Mouse (Mus musculus): Measurements from ENCODE around the gene Ksr2. TPM values are rescaled to one million over a fixed set of nuclear protein-coding genes. Genes with fewer than 3 reads are reported as not detected.

The Ksr2 gene
- total and polyA plus RNA-seq, 3 experiments = not detected

- H3K9ac ChIP-seq (ENCODE audit: control insufficient read depth, low read depth, low read length, poor library complexity, severe bottlenecking) = no peak overlapping the region
- no peak for DNase-seq (ENCODE audit: low read depth, low spot score)
- no peaks in the 10 kb centered on the region for H3K4me1 ChIP-seq (ENCODE audit: control insufficient read depth in 1 of 2, insufficient read depth in 2 of 2, low read length in 2 of 2)
- H3K79me2 ChIP-seq (ENCODE audit: control insufficient read depth, insufficient read depth, low read length, poor library complexity) = no peaks in the 10 kb centered on the region
- H3K36me3 ChIP-seq (ENCODE audit: control insufficient read depth in 1 of 2, insufficient read depth in 2 of 2, low read length in 2 of 2) = no peaks in the 10 kb centered on the region
- no peak overlapping the region for H3K27ac ChIP-seq (ENCODE audit: control insufficient read depth, low read depth, low read length)
- H3K27me3 ChIP-seq (ENCODE audit: control insufficient read depth in 1 of 2, insufficient read depth in 2 of 2, low read length in 2 of 2) = no peaks in the 10 kb centered on the region
- TF ChIP-seq UBTF (IDR thresholded peaks at IDR 0.05; ENCODE audit: borderline replicate concordance, insufficient read depth, low read depth, low read length) = no peak
- no peak overlapping the region for H3K4me3 ChIP-seq (ENCODE audit: control insufficient read depth in 1 of 2, insufficient read depth in 1 of 2, low read depth in 2 of 2, low read length in 2 of 2)
- no peaks in the 10 kb centered on the region for H3K9me3 ChIP-seq (replicated peaks; ENCODE audit: insufficient read depth, low read length)
Measured at GRCm38 (mm10) chr5:117441242-117441842, 27.5 kb downstream of the Ksr2 start.

- Histone ChIP-seq H3K9me3 (replicated peaks; ENCODE audit: insufficient read depth, low read length) (no peaks in the 10 kb centered on the region), H3K4me3 (ENCODE audit: control insufficient read depth in 1 of 2, insufficient read depth in 1 of 2, low read depth in 2 of 2, low read length in 2 of 2) (no peak overlapping the region), H3K4me1 (ENCODE audit: control insufficient read depth in 1 of 2, insufficient read depth in 2 of 2, low read length in 2 of 2) (no peaks in the 10 kb centered on the region), H3K36me3 (ENCODE audit: control insufficient read depth in 1 of 2, insufficient read depth in 2 of 2, low read length in 2 of 2) (no peaks in the 10 kb centered on the region), H3K27ac (ENCODE audit: control insufficient read depth, low read depth, low read length) (no peak overlapping the region), H3K27me3 (ENCODE audit: control insufficient read depth in 1 of 2, insufficient read depth in 2 of 2, low read length in 2 of 2) (no peaks in the 10 kb centered on the region), H3K9ac (ENCODE audit: control insufficient read depth, low read depth, low read length, poor library complexity, severe bottlenecking) (no peak overlapping the region), H3K79me2 (ENCODE audit: control insufficient read depth, insufficient read depth, low read length, poor library complexity) (no peaks in the 10 kb centered on the region)
- TF ChIP-seq TBP (IDR thresholded peaks at IDR 0.05; ENCODE audit: low read depth, low read length) (no peak), SMC3 (IDR thresholded peaks at IDR 0.05; ENCODE audit: low read depth, low read length) (no peak), SIN3A (IDR thresholded peaks at IDR 0.05; ENCODE audit: low read length) (no peak), MYB (IDR thresholded peaks at IDR 0.05; ENCODE audit: low read depth, low read length) (no peak), ZC3H11A (IDR thresholded peaks at IDR 0.05; ENCODE audit: low read depth, low read length) (no peak), KAT2A (conservative IDR thresholded peaks at IDR 0.05; ENCODE audit: low read depth, low read length) (no peak), POLR2A (IDR thresholded peaks at IDR 0.05; ENCODE audit: control insufficient read depth in 1 of 2, insufficient read depth in 1 of 2, low read depth in 1 of 2, low read length in 2 of 2, poor library complexity in 1 of 2) (no peak), TCF12 (IDR thresholded peaks at IDR 0.05; ENCODE audit: low read depth, low read length) (no peak), BHLHE40 (IDR thresholded peaks at IDR 0.05; ENCODE audit: borderline replicate concordance, low read depth, low read length) (no peak), E2F4 (IDR thresholded peaks at IDR 0.05; ENCODE audit: borderline replicate concordance, low read depth, low read length) (no peak), CTCF (IDR thresholded peaks at IDR 0.05 in 2 of 3, conservative IDR thresholded peaks at IDR 0.05 in 1 of 3; ENCODE audit: control insufficient read depth in 1 of 3, insufficient read depth in 1 of 3, low read depth in 2 of 3, low read length in 3 of 3, poor library complexity in 1 of 3, severe bottlenecking in 1 of 3) (no peak), MYC (IDR thresholded peaks at IDR 0.05; ENCODE audit: low read depth, low read length) (no peak)
- no peak for DNase-seq (ENCODE audit: low read depth, low spot score)
Measured at GRCm38 (mm10) chr5:117442157-117442765, 28.5 kb downstream of the Ksr2 start.

- no peaks in the 10 kb centered on the region for H3K27me3 ChIP-seq (ENCODE audit: control insufficient read depth in 1 of 2, insufficient read depth in 2 of 2, low read length in 2 of 2)
- no peak for DNase-seq (ENCODE audit: low read depth, low spot score)
- H3K36me3 ChIP-seq (ENCODE audit: control insufficient read depth in 1 of 2, insufficient read depth in 2 of 2, low read length in 2 of 2) = no peaks in the 10 kb centered on the region
- H3K9ac ChIP-seq (ENCODE audit: control insufficient read depth, low read depth, low read length, poor library complexity, severe bottlenecking) = no peak overlapping the region
- H3K9me3 ChIP-seq (replicated peaks; ENCODE audit: insufficient read depth, low read length) = no peaks in the 10 kb centered on the region
- H3K4me3 ChIP-seq (ENCODE audit: control insufficient read depth in 1 of 2, insufficient read depth in 1 of 2, low read depth in 2 of 2, low read length in 2 of 2) = no peak overlapping the region
- no peaks in the 10 kb centered on the region for H3K4me1 ChIP-seq (ENCODE audit: control insufficient read depth in 1 of 2, insufficient read depth in 2 of 2, low read length in 2 of 2)
- H3K79me2 ChIP-seq (ENCODE audit: control insufficient read depth, insufficient read depth, low read length, poor library complexity) = no peaks in the 10 kb centered on the region
- H3K27ac ChIP-seq (ENCODE audit: control insufficient read depth, low read depth, low read length) = no peak overlapping the region
- TF ChIP-seq RCOR1 (IDR thresholded peaks at IDR 0.05; ENCODE audit: low read depth, low read length) (no peak), GATA1 (IDR thresholded peaks at IDR 0.05; ENCODE audit: low read depth, low read length) (no peak), MXI1 (IDR thresholded peaks at IDR 0.05; ENCODE audit: low read depth, low read length) (no peak), TAL1 (IDR thresholded peaks at IDR 0.05; ENCODE audit: low read length) (no peak), HCFC1 (IDR thresholded peaks at IDR 0.05; ENCODE audit: low read depth, low read length) (no peak), USF1 (IDR thresholded peaks at IDR 0.05; ENCODE audit: low read depth, low read length) (no peak), CHD2 (IDR thresholded peaks at IDR 0.05; ENCODE audit: low read length) (no peak), UBTF (IDR thresholded peaks at IDR 0.05; ENCODE audit: borderline replicate concordance, insufficient read depth, low read depth, low read length) (no peak), TCF12 (IDR thresholded peaks at IDR 0.05; ENCODE audit: low read depth, low read length) (no peak), ZNF384 (IDR thresholded peaks at IDR 0.05; ENCODE audit: low read depth, low read length) (no peak), NRF1 (IDR thresholded peaks at IDR 0.05; ENCODE audit: insufficient read depth, low read depth, low read length, poor library complexity, severe bottlenecking) (no peak), MEF2A (IDR thresholded peaks at IDR 0.05; ENCODE audit: extremely low read depth, insufficient replicate concordance, low read depth, low read length, poor library complexity, severe bottlenecking) (no peak), EP300 (IDR thresholded peaks at IDR 0.05; ENCODE audit: low read depth in 1 of 2, low read length in 2 of 2) (no peak), BHLHE40 (IDR thresholded peaks at IDR 0.05; ENCODE audit: borderline replicate concordance, low read depth, low read length) (no peak), CHD1 (IDR thresholded peaks at IDR 0.05; ENCODE audit: low read depth, low read length) (no peak)
Measured at GRCm38 (mm10) chr5:117443141-117443540, 29.3 kb downstream of the Ksr2 start.
